Mouse (Mus musculus): ENCODE data around the gene Rgs1.

Rgs1 gene

GRCm38 (mm10) chr1:144248923-144249322 is at the start of gene Rgs1:
Rgs1 (minus strand) TSS chr1:144249242.
- no peak for DNase-seq

DNA sequence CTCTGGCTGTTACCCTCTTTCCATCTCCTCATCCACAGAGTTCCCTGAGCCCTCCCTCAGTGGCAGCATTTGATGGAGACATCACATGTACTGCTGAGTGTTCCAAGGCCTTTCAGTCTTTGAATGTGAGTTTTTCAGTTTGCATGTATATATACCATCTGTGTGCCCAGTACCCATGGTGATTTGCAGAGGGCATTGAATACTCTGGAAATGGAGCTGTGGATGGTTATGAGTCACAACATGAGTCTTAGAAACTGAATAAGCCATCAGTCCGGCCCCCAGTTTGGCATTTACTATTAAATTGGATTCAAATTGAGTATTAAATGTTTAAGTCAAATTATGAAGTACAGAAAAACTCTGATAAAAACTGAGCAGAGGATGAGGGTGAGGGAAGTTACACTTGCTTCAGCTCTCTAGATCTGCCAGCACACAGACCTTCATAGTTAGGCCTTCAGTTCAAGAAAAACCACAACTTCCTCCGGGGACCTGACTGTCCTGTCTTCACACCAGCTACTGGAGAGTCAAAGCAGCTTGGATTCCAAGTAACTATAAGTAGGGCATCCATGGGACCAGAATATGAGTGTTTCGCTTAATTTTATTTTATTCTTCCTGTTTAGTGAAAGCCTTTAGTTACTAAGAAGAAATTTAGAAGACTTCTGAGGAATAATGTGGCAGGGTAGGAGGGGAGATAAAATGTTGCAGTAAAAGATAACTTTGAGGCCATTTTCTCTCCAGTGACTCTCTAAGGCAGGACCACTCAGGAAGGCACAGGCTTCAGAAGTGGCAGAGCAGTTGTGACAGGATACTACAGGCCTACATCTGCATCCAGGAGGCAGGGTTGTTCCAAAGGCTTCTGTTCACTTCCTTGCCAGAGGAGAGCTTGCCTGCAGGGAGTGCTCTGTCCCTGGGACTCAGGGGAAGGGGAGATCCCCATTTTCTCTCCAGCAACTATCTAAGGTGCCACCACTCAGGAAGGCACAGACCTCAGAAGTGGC is 34.3 kb upstream of the Rgs1 start:
- no peak for DNase-seq

GRCm38 (mm10) chr1:144280056-144280455 is 31.0 kb upstream of the Rgs1 start:
- no peak for DNase-seq

DNA sequence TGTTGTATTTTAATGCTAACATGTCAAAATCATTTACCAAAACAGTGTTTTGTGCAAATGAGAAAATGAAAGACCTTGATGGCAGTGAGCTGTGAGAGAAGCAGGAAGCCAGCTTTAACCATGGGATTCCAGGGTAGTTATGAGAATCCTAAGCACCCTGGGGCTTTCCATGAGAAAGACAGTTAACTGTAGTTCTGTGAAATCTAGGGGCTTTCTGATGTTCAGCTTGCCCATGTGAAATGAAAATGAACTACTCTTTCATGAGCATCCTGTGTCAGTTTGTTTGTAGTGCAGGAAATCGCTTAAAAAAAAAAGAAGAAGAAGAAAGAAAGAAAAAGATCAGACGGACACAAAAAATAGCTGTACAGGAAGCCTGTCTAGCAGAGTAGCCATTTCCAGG is 23.9 kb upstream of the Rgs1 start:
- no peak for DNase-seq

- DNase-seq = no peak
Observed at GRCm38 (mm10) chr1:144269112-144269511, 20.1 kb upstream of the Rgs1 start.

DNA sequence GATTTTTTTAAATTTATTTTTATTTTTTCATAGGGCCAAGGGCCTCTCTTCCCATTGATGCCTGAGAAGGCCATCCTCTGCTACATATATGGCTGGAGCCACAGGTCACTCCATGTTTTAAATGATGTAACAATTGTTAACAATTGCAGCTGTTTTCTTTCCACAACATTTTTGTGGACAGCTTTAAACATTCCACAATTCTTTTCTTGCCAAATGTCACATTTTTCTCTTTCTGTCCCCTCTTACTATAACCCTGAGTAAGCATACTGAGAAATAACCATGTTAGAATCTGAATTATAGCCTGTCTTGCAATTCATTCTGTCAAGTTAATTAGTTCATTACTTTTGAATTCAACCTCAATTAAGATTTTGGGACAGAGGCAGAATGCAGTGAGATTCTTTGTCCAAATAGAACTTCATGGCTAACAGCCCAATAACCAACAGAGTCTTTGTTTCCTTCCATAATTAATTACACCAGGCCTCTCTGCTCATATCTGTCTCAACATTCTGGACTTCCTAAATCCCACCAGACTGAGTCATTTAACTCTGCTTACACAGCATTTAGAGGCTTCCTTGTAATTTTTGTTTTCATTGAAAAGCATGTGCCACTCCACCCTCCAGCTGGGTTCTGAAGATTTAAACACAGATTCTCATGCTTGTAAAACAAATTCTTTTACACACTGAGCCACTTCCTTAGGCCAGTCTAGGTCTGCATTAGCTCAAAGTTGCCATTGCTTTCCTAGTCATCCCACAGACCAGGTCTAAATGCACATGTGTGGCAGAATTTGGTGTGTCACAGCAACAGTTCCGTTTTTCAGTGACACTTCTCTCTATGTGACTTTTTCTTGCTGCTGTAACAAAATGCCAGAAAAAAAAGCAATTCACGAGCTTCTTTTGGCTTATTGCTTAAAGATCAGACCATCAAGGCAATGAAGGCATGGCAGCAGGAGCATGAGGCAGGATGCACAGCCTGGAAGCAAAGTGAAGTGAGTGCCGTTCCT is 18.7 kb upstream of the Rgs1 start:
- DNase-seq = no peak

DNA sequence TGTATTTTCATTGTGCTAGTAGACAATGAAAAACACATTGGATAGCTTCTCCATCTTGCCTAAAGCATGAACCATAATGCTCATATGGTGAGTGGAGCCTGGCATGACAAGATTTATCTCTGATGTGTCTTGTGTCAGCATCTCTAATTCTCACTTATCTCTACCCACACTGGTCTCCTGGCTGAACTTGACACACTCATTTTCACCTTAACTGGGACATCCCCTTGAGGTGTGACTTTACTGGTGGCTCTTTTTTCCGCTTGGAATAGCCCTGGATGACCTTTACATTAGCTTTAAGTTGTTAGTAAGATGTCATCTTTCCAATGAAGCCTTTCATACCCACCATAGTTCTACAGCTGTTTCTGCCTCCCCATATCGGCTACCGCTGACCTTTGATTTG is 15.0 kb upstream of the Rgs1 start:
- DNase-seq = no peak

GRCm38 (mm10) chr1:144262008-144262407 is 13.0 kb upstream of the Rgs1 start:
- no peak for DNase-seq

- DNase-seq = no peak
Observed at GRCm38 (mm10) chr1:144258779-144259178, 9.7 kb upstream of the Rgs1 start.

DNA sequence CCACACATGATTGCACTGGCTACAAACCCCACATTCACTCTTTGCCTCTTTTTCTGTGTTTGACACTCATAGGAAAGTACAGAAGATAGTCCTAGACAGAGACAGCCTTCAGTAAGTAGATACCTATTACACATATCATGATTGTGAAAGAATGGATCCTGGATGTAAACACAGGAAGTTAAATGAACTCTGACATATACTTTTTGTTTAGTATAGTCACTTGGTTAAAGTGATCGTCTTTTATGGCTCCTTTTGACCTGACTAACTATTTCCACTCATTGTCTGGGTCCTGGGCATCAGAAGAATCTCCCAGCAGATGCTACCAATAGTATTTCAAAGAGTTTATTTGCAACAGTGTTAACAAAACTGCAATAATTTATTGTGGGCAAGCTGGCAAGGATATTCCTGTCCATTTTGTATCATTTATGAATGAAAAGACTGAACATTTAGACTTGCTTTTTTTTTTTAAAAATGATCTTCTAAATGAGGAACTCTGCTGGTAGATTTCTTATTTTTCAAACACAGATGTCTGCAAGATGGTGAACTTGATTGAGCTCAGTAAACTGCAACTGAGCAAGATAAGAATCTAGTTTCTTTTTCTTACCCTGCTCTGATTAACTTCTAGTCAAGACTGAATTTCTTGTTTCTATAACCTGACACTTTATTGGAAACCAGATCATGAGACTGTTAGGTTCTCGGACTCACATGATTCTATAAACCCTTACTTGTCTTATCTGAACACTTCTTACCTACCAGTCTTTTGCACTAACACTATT is 7.7 kb upstream of the Rgs1 start:
- no peak for DNase-seq

DNA sequence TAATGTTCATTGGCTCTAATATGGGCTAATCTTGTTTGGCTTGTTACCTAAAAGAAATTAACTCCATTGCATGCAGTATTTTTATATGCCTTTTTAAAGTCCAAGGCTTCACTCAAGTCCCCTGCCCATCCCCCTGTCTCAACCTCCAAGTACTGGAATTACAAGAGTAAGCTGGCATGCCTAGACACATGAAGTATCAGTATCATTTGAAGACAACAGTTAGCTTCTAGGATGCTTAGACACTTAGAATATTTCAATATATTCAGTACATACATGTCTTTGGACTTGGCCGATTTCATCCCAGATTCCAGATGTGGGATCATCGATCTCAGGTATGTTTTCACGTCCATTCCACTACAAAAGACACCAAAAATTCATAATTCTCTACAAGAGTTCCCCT is 836 bp downstream of the Rgs1 start:
- DNase-seq = no peak

DNA sequence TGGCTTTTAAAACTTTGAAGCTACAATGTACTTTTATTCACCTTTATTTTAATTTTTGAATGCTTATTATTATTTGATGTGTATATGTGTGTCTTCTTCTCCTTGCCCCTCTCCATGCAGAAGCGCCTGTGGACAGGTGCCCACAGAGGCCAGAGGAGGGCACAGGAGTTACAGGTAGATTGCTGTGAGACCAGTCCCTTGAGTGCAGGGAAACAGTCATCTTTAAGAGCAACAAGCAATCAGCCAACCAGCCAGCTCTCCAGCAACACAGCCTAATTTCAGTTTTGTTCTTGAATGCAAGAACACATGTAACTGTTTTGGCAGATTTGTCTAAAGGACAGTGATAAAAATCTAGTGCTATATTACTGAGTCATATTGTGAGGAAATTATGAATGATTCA is 1.7 kb downstream of the Rgs1 start:
- DNase-seq = no peak

DNA sequence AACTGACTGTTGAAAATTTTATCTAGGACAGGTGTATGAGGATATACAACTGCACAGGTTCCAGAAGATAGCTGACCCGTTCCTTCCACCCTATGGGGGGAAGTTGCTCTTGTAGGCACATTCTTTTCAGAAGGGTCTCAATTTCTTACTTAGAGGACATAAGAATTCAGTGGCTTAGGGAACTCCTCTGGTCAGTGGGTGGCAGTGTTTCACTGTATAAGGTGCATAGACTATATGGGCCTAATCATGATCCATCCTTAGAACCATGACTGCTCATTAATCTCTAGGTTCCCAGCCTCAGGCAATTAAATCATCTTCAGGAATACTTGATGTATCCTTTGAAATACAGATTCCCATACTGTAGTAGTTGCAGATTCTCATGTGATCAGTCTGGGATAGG is 5.5 kb downstream of the Rgs1 start:
- no peak for DNase-seq

DNA sequence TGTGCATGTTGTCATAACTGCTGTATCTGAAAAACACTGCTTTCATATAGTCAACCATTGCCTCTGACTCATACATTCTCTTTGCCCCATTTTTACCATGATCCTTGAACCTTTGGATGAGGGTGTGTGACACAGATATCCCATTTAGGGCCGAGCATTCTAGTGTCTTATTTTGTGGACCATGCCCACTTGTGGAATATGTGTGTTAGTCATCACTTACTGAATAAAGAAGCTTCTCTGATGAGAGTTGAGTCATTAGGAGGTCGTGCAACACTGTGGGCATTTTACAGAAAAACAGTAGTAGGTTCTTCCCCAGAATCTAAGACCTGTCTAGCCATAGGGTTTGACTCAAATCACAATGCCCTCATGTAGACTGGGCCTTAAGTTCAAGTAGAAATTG is 9.8 kb downstream of the Rgs1 start:
- no peak for DNase-seq

DNA sequence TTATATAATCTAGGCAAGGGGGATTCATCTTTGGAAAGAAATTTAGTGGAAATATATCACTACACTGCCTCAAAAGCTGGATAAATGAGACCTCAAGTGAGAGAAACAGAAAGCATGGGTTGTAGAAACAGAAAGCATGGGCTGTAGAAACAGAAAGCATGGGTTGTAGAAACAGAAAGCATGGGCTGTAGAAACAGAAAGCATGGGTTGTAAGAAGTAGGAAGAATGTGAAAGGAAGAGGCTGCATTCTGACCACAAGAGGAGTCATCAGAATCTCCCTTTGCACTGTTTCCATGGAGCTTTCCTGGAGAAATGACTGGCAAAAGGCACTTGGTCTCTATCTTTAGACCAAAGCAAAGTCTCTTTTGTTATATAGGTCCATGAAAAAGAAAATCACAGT is 33.8 kb downstream of the Rgs1 start:
- no peak for DNase-seq

GRCm38 (mm10) chr1:144210912-144211311 is 38.1 kb downstream of the Rgs1 start:
- no peak for DNase-seq

DNA sequence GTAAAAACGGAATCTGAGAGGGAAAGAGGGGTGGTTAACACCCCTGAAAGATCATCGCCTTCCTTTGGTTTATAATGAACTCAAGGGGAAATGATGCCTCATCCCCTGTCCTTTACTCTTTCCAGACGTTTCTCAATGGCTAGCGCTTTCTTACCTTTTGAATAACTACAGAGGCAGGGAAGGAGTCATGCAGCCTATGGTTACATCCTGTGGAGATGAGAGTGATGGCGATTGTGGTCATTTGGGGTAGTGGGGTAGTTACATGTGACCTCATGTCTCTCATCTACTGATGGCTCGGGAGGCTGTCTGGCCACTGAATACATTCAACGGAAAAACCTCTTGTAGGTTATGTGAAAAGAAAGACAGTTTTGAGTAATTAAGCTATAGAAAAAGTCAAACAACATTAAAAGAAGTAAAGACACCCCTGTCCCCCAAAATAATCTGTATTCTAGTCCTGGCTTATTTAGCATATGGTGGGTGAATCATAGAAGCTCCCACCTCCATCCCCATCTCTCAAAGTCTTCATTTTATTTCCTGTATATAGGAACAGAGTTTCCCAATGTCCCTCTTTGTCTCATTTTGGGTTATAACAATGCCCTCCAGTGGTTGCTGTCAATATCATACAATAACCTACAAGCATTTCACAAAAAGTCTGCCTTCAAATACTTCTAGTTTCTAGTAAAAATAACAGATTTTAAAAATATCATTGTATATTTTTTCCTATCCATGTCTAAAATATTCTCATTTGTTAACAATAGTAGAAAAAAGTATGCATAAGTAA is 42.6 kb downstream of the Rgs1 start:
- DNase-seq = no peak

DNA sequence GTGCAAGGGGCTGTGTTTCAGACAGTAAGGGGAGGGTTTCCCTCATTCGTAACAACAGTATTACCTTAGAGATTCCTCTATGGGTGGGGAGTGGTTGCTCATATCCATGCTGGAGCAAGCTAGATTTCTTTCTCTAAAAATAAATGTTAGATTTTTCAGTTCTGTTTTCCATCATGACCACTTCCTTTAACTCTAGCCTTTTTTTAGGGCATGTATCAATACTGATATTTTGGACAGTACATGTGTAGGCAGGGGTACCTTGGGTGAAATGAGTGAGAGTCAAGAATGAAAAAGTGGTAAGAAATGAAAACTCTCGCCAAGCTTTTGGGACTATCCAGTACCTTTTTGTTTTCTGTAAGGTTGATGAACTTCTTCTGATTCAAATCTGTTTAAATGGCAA is 44.3 kb downstream of the Rgs1 start:
- no peak for DNase-seq

DNA sequence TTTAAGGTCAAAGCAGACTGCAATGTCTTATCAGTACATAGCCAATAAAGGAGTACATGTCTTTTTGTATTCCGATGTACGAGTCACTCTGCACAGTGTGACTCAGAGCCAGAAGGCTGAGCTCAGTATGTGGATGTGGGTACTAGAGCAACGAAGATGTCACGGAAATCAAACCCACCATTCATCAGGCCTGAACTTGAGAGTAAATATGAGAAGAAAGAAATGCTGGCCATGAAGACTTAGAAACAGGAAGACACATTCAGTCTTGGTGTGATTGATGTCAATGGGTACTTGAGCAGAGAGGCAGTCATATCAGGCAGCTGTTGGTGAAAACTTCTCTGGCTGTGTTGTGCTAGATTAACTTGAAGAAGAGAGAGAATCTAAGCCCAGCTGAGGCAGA is 46.1 kb downstream of the Rgs1 start:
- no peak for DNase-seq

DNA sequence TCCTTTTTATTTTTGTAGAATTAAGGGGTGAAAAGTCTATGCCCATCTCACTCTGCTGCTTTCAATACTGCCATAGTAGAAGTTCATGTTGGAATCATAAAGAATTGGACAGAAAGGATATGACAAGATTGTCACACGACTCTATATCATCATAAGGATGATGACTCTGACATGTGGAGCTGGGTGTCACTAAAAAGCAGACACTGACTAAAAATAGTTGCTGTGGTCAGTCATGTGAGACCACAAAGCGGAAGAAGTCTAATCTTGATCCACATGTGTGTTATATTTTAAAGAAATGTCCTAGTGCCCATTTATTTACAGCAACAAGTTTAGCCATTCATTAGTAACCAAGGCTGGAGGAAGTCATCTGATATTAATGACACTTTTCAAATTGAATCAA is 48.5 kb downstream of the Rgs1 start:
- no peak for DNase-seq

GRCm38 (mm10) chr1:144199538-144199937 is 49.5 kb downstream of the Rgs1 start:
- DNase-seq = no peak

GRCm38 (mm10) chr1:144197684-144198083 is 51.4 kb downstream of the Rgs1 start:
- no peak for DNase-seq
